Mouse (Mus musculus): Measurements from ENCODE around the gene Cyp4f13. TPM values are rescaled to one million over a fixed set of nuclear protein-coding genes. Genes with fewer than 3 reads are reported as not detected.

Cyp4f13 gene
- polyA plus RNA-seq, 1 experiment from 2014 or later: 3.3 TPM

- H3K4me2 ChIP-seq (ENCODE audit: low read depth, low read length, severe bottlenecking): no peak overlapping the region
- DNase-seq (ENCODE audit: low spot score) (peak; percentile 78), ATAC-seq (replicated peaks; ENCODE audit: low FRiP score) (no peak)
- no peak overlapping the region for H3K9ac ChIP-seq (ENCODE audit: low read length)
- 33% methylated on average over 16 of the region's 16 CpGs for WGBS
- no peaks in the 10 kb centered on the region for H3K36me3 ChIP-seq (ENCODE audit: control insufficient read depth, insufficient read depth, low read length)
- no peak overlapping the region for H3K27ac ChIP-seq (ENCODE audit: low read depth, low read length)
- H3K9me3 ChIP-seq (ENCODE audit: control insufficient read depth, low read length): no peaks in the 10 kb centered on the region
- no peaks in the 10 kb centered on the region for H3K4me1 ChIP-seq (replicated peaks; ENCODE audit: control insufficient read depth, insufficient read depth, low read length)
- no peak overlapping the region for H3K4me3 ChIP-seq (ENCODE audit: low read depth, low read length)
- no peaks in the 10 kb centered on the region for H3K27me3 ChIP-seq (ENCODE audit: control insufficient read depth, insufficient read depth, low read length)
Measured at GRCm38 (mm10) chr17:32951441-32951840, 4.2 kb upstream of the Cyp4f13 start.

- Histone ChIP-seq H3K4me2 (ENCODE audit: low read depth, low read length, severe bottlenecking) (no peak overlapping the region), H3K4me1 (replicated peaks; ENCODE audit: control insufficient read depth, insufficient read depth, low read length) (no peaks in the 10 kb centered on the region), H3K4me3 (ENCODE audit: low read depth, low read length) (no peak overlapping the region), H3K9ac (ENCODE audit: low read length) (no peak overlapping the region), H3K36me3 (ENCODE audit: control insufficient read depth, insufficient read depth, low read length) (no peaks in the 10 kb centered on the region), H3K9me3 (ENCODE audit: control insufficient read depth, low read length) (no peaks in the 10 kb centered on the region), H3K27me3 (ENCODE audit: control insufficient read depth, insufficient read depth, low read length) (no peaks in the 10 kb centered on the region), H3K27ac (ENCODE audit: low read depth, low read length) (no peak overlapping the region)
- ATAC-seq (replicated peaks; ENCODE audit: low FRiP score): no peak
- no peak for DNase-seq (ENCODE audit: low spot score)
- WGBS: 85% methylated on average over 11 of the region's 11 CpGs
Measured at GRCm38 (mm10) chr17:32951006-32951405, 3.8 kb upstream of the Cyp4f13 start.

GRCm38 (mm10) chr17:32950136-32950535 lies 2.9 kb upstream of the Cyp4f13 start:
- Histone ChIP-seq H3K4me3 (ENCODE audit: low read depth, low read length) (no peak overlapping the region), H3K27me3 (ENCODE audit: control insufficient read depth, insufficient read depth, low read length) (no peaks in the 10 kb centered on the region), H3K4me1 (replicated peaks; ENCODE audit: control insufficient read depth, insufficient read depth, low read length) (no peaks in the 10 kb centered on the region), H3K27ac (ENCODE audit: low read depth, low read length) (no peak overlapping the region), H3K9me3 (ENCODE audit: control insufficient read depth, low read length) (no peaks in the 10 kb centered on the region), H3K9ac (ENCODE audit: low read length) (no peak overlapping the region), H3K36me3 (ENCODE audit: control insufficient read depth, insufficient read depth, low read length) (no peaks in the 10 kb centered on the region), H3K4me2 (ENCODE audit: low read depth, low read length, severe bottlenecking) (no peak overlapping the region)
- DNase-seq (ENCODE audit: low spot score): no peak
- no peak for ATAC-seq (replicated peaks; ENCODE audit: low FRiP score)
- WGBS: 85% methylated on average over 3 of the region's 3 CpGs

GRCm38 (mm10) chr17:32946716-32947115 lies 486 bp downstream of the Cyp4f13 start:
- H3K4me3 ChIP-seq (ENCODE audit: low read depth, low read length): peak overlapping the region; percentile 17
- ATAC-seq (replicated peaks; ENCODE audit: low FRiP score) (no peak), DNase-seq (ENCODE audit: low spot score) (no peak)
- no peaks in the 10 kb centered on the region for H3K9me3 ChIP-seq (ENCODE audit: control insufficient read depth, low read length)
- H3K27me3 ChIP-seq (ENCODE audit: control insufficient read depth, insufficient read depth, low read length): no peaks in the 10 kb centered on the region
- no peak overlapping the region; the same call in 1 of the 2 replicates for H3K9ac ChIP-seq (ENCODE audit: low read length)
- H3K27ac ChIP-seq (ENCODE audit: low read depth, low read length): no peak overlapping the region
- 69% methylated on average over 9 of the region's 9 CpGs for WGBS
- peak overlapping the region; percentile 22; the same call in 1 of the 2 replicates for H3K4me2 ChIP-seq (ENCODE audit: low read depth, low read length, severe bottlenecking)
- H3K36me3 ChIP-seq (ENCODE audit: control insufficient read depth, insufficient read depth, low read length): no peaks in the 10 kb centered on the region
- H3K4me1 ChIP-seq (replicated peaks; ENCODE audit: control insufficient read depth, insufficient read depth, low read length): no peaks in the 10 kb centered on the region

GRCm38 (mm10) chr17:32944402-32945035 lies 2.7 kb downstream of the Cyp4f13 start:
- H3K9ac ChIP-seq (ENCODE audit: low read length): no peak overlapping the region
- DNase-seq (ENCODE audit: low spot score): no peak
- no peaks in the 10 kb centered on the region for H3K27me3 ChIP-seq (ENCODE audit: control insufficient read depth, insufficient read depth, low read length)
- no peak overlapping the region for H3K4me3 ChIP-seq (ENCODE audit: low read depth, low read length)
- no peak for ATAC-seq (replicated peaks; ENCODE audit: low FRiP score)
- H3K4me1 ChIP-seq (replicated peaks; ENCODE audit: control insufficient read depth, insufficient read depth, low read length): no peaks in the 10 kb centered on the region
- no peak overlapping the region for H3K4me2 ChIP-seq (ENCODE audit: low read depth, low read length, severe bottlenecking)
- 72% methylated on average over 3 of the region's 3 CpGs for WGBS
- H3K9me3 ChIP-seq (ENCODE audit: control insufficient read depth, low read length): no peaks in the 10 kb centered on the region
- no peaks in the 10 kb centered on the region for H3K36me3 ChIP-seq (ENCODE audit: control insufficient read depth, insufficient read depth, low read length)
- H3K27ac ChIP-seq (ENCODE audit: low read depth, low read length): no peak overlapping the region

- WGBS: 88% methylated on average over 3 of the region's 3 CpGs
- DNase-seq (ENCODE audit: low spot score) (no peak), ATAC-seq (replicated peaks; ENCODE audit: low FRiP score) (no peak)
- H3K27ac ChIP-seq (ENCODE audit: low read depth, low read length): no peak overlapping the region
- H3K9me3 ChIP-seq (ENCODE audit: control insufficient read depth, low read length): no peaks in the 10 kb centered on the region
- H3K4me1 ChIP-seq (replicated peaks; ENCODE audit: control insufficient read depth, insufficient read depth, low read length): no peaks in the 10 kb centered on the region
- H3K4me3 ChIP-seq (ENCODE audit: low read depth, low read length): no peak overlapping the region
- no peak overlapping the region for H3K9ac ChIP-seq (ENCODE audit: low read length)
- H3K4me2 ChIP-seq (ENCODE audit: low read depth, low read length, severe bottlenecking): no peak overlapping the region
- no peaks in the 10 kb centered on the region for H3K27me3 ChIP-seq (ENCODE audit: control insufficient read depth, insufficient read depth, low read length)
- no peaks in the 10 kb centered on the region for H3K36me3 ChIP-seq (ENCODE audit: control insufficient read depth, insufficient read depth, low read length)
Measured at GRCm38 (mm10) chr17:32943661-32944060, 3.5 kb downstream of the Cyp4f13 start.

GRCm38 (mm10) chr17:32939831-32940230 lies 7.4 kb downstream of the Cyp4f13 start:
- Histone ChIP-seq H3K4me2 (ENCODE audit: low read depth, low read length, severe bottlenecking) (no peak overlapping the region), H3K9me3 (ENCODE audit: control insufficient read depth, low read length) (no peaks in the 10 kb centered on the region), H3K4me3 (ENCODE audit: low read depth, low read length) (no peak overlapping the region), H3K9ac (ENCODE audit: low read length) (no peak overlapping the region), H3K27ac (ENCODE audit: low read depth, low read length) (no peak overlapping the region), H3K4me1 (replicated peaks; ENCODE audit: control insufficient read depth, insufficient read depth, low read length) (no peaks in the 10 kb centered on the region), H3K27me3 (ENCODE audit: control insufficient read depth, insufficient read depth, low read length) (no peaks in the 10 kb centered on the region), H3K36me3 (ENCODE audit: control insufficient read depth, insufficient read depth, low read length) (no peaks in the 10 kb centered on the region)
- 86% methylated on average over 4 of the region's 4 CpGs for WGBS
- DNase-seq (ENCODE audit: low spot score) (no peak), ATAC-seq (replicated peaks; ENCODE audit: low FRiP score) (no peak)

- Histone ChIP-seq H3K27ac (ENCODE audit: low read depth, low read length) (no peak overlapping the region), H3K27me3 (ENCODE audit: control insufficient read depth, insufficient read depth, low read length) (no peaks in the 10 kb centered on the region), H3K4me1 (replicated peaks; ENCODE audit: control insufficient read depth, insufficient read depth, low read length) (no peaks in the 10 kb centered on the region), H3K4me3 (ENCODE audit: low read depth, low read length) (no peak overlapping the region), H3K9ac (ENCODE audit: low read length) (no peak overlapping the region), H3K4me2 (ENCODE audit: low read depth, low read length, severe bottlenecking) (no peak overlapping the region), H3K9me3 (ENCODE audit: control insufficient read depth, low read length) (no peaks in the 10 kb centered on the region), H3K36me3 (ENCODE audit: control insufficient read depth, insufficient read depth, low read length) (no peaks in the 10 kb centered on the region)
- DNase-seq (ENCODE audit: low spot score): no peak
- ATAC-seq (replicated peaks; ENCODE audit: low FRiP score): no peak
- 80% methylated on average over 5 of the region's 5 CpGs for WGBS
Measured at GRCm38 (mm10) chr17:32927803-32928202, 19.4 kb downstream of the Cyp4f13 start.

- DNase-seq (ENCODE audit: low spot score): peak; percentile 86
- peak overlapping the region; percentile 41 for H3K4me3 ChIP-seq (ENCODE audit: low read depth, low read length)
- H3K9ac ChIP-seq (ENCODE audit: low read length): peak overlapping the region; percentile 74
- no peaks in the 10 kb centered on the region for H3K36me3 ChIP-seq (ENCODE audit: control insufficient read depth, insufficient read depth, low read length)
- no peaks in the 10 kb centered on the region for H3K4me1 ChIP-seq (replicated peaks; ENCODE audit: control insufficient read depth, insufficient read depth, low read length)
- H3K27ac ChIP-seq (ENCODE audit: low read depth, low read length): no peak overlapping the region
- peak overlapping the region; percentile 73 for H3K4me2 ChIP-seq (ENCODE audit: low read depth, low read length, severe bottlenecking)
- no peaks in the 10 kb centered on the region for H3K27me3 ChIP-seq (ENCODE audit: control insufficient read depth, insufficient read depth, low read length)
- H3K9me3 ChIP-seq (ENCODE audit: control insufficient read depth, low read length): peaks cover 4% of the 10 kb centered on the region; the same call in 1 of the 2 replicates
- WGBS: 16% methylated on average over 32 of the region's 32 CpGs
- ATAC-seq (replicated peaks; ENCODE audit: low FRiP score): peak; percentile 90
Measured at GRCm38 (mm10) chr17:32924658-32925312, 22.4 kb downstream of the Cyp4f13 start.

All from forebrain, embryonic 11.5 days (tissue).